Mouse (Mus musculus) v-Abl transformed pro-B cells (cell line): ENCODE measurements around the gene Wdr83.

Experiments used
- in situ Hi-C, 2 experiments: fragments of 400-800 bp; cut with MboI; formaldehyde crosslinking; loops; one replicate each; pipeline ENCODE4 v1.15.1; 2025; ENCODE audit not compliant: unreplicated experiment in 2 of 2

Wdr83 gene

GRCm38 (mm10) chr8:85037681-85038531, 43.2 kb downstream of the Wdr83 start:
- in situ Hi-C loops, result no loop called here

DNA sequence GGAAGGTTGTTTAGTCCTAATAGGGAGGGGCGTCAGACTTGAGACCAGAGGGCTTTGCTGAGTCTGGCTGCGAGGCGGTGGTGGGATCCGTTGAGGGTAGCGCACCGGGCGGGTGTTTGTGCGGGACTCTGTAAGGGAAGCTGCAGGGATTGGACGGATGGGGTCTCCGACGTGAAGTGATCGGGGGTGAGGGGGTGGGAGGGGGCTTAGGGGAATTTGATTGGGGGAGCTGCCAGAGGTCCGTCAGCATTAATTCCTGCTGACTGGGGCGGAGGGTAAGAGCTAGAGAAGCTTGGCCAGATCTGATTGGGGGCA, 43.8 kb downstream of the Wdr83 start:
- in situ Hi-C loops, result no loop called here

DNA sequence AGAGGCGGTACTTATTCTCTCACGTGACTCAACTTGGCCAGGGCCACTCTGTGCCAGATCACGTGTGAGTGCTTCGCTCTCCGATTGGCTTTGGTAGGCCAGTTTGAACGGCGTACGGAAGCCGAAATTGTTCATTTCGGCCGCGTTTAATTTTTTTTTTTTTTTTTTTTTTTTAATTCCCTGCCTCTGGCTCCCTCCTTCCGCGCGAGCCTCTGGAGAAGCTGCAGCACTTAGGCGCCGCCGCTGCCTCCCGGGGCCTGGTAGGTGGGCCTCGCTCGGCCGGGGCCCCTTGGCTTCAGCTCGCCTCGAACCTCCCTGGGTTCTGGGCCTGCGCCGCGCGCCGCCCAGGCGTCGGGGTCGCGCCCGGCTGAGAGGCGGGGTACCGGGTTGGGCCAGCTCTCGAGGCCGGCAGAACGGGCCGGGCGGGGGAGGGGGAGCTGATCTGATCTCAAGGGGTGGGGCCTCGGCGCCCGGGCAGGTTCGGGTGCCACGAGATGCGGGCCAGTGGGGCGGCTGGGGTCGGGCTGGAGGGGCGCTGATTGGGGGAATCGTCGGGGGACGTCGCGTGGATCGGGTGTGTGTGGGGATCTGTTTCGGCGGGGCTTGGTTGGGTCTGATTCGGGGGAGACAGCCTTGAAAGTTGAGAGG, 44.3 kb downstream of the Wdr83 start, which contains the start of gene Tnpo2:
Gene Tnpo2, plus strand, starts transcription at position 198 of the 648 bp plus-strand sequence.
- in situ Hi-C loops, result no loop called here

GRCm38 (mm10) chr8:85036381-85036717, 44.8 kb downstream of the Wdr83 start:
- in situ Hi-C loops, result no loop called here

- in situ Hi-C loops, result no loop called here
Measured at GRCm38 (mm10) chr8:85035728-85036310, 45.3 kb downstream of the Wdr83 start.

DNA sequence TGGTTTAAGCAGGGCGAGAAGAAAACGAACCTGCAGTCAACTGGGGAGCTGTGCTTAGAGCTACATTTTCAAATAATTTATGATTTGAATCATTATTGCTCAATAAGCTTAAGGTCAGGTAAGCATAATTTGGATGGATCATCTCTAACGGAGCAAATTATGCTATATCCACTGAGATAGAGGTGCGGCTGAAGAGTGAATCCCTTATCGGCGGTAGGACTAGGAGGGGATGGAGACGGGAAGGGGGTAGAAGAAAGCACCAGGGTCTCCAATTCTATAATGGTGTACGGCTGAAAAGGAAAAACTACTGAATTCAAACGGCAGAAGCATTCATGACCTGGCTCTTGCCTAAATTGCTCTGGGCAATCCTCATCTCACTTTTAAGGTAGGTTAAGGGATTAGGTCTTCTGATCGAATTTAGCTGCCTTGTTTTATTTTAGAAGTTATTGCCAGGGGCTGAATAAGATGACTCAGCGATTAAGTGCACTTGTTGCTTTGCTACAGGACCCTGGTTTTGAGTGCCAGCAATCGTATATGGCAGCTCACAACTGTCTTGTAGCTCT, 45.9 kb downstream of the Wdr83 start:
- in situ Hi-C loops, result no loop called here

DNA sequence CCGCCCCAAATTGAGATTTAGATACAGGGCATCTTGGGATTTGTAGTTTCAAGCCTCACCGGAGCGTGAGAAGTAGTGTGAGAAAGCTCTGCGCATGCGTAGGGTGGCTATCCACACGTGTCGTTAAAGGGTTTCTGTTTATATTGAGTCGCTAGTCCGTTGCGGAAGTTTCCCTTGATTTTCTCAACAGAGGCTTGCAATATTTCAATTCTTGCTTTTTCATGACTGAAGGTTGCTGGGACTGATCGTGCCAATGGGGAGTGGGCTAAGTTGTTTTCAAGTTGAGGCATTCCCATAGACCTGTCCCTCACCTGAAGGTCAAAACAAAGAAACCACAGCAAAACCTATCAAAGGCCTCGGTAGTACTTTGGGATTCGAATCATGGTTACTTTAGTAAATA, 46.3 kb downstream of the Wdr83 start:
- in situ Hi-C loops, result no loop called here

- in situ Hi-C loops, result no loop called here
Measured at GRCm38 (mm10) chr8:85033867-85034266, 47.2 kb downstream of the Wdr83 start.

- in situ Hi-C loops, result no loop called here
Measured at GRCm38 (mm10) chr8:85032622-85033311, 48.3 kb downstream of the Wdr83 start.

GRCm38 (mm10) chr8:85029271-85029670, 51.8 kb downstream of the Wdr83 start:
- in situ Hi-C loops, result loop anchor here (5.0 to 10.0 kb wide), 3 partner anchors 46 to 62 kb away; partner anchors contain the start of genes Dhps (in 1 of the 2), Gm49661 (in 1 of the 2), Junb (in 1 of the 2) and Prdx2 (in 1 of the 2)

DNA sequence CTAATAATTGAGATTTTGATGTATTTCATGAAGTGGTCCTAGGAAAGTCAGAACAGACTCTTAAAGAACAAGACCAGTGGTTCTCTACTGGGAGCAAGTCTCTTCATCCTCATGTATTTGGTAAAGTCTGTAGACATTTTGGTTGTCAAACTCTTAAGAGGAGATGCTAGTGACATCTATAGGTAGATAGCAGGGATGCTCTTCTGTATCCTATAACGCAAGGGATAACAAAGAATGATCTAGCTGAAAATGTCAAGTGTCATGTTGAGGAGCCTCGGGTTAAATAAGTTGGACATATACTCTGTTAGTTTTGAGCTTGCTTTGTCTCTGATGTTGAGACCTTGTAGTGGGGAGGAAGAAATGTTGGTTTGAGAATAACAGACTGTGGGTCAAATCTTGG, 53.2 kb downstream of the Wdr83 start:
- in situ Hi-C loops, result loop anchor here (5.0 to 10.0 kb wide), 3 partner anchors 47 to 61 kb away; partner anchors contain the start of genes Dhps (in 1 of the 2), Gm49661 (in 1 of the 2), Junb (in 1 of the 2) and Prdx2 (in 1 of the 2)

DNA sequence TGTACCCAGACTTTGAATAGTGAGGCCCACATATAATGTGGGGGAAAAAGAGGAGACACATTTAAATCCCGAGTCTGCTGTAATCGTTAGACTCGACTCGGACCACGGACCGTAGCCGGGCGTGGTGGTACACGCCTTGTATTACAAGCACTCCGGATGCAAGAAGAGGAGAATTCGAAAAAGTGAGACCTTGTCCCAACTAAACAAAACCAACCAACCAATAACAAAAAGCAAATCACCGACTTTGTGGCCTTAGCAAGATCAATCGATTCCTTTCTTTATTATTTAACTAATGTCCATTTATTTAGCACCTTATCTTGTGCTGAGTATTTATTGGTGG, 53.6 kb downstream of the Wdr83 start:
- in situ Hi-C loops, result loop anchor here (5.0 to 10.0 kb wide), 3 partner anchors 47 to 60 kb away; partner anchors contain the start of genes Dhps (in 1 of the 2), Gm49661 (in 1 of the 2), Junb (in 1 of the 2) and Prdx2 (in 1 of the 2)

DNA sequence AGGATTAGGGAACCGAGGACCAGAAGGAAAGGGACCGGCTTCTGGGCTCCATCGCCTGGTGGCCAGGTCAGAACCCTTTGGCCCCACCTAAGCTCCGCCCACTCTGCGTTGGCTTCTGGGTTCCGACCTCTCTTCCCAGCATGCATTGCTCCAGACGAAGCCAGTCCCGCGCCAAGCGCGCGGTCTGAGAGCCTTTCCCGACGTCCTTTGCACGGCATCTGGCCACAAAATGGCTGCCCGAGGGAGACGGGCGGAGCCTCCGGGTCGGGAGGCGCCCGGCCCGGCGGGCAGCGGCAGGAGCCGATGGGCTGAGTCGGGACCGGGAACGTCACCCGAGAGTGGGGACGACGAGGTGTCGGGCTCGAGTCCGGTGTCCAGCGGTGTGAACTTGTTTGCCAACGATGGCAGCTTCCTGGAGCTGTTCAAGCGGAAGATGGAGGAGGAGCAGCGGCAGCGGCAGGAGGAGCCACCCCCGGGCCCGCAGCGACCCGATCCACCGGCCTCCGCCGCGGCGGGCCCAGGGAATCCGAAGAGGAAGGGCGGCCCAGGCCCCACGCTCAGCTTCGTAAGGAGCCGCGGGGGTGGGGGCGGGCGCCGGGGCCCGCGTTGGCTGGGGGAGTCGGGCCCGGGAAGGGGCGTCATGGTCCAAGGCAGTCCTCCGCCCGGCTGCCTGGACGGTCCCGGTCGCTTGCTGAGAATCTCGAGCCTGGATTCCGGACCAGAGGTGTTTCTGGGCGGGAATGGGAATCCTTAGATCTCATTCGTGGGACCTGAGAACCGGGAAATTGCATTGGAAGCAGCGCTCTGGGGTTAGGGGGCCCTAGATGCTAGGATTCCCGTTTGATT, 54.2 kb downstream of the Wdr83 start, which contains the start of gene Trir:
Gene Trir, plus strand, starts transcription at position 154 of the 846 bp plus-strand sequence.
- in situ Hi-C loops, result loop anchor here (5.0 to 10.0 kb wide), 3 partner anchors 48 to 60 kb away; partner anchors contain the start of genes Dhps (in 1 of the 2), Gm49661 (in 1 of the 2), Junb (in 1 of the 2) and Prdx2 (in 1 of the 2)

- in situ Hi-C loops, result loop anchor here (5.0 to 10.0 kb wide), 3 partner anchors 49 to 58 kb away; partner anchors contain the start of genes Dhps (in 1 of the 2), Gm49661 (in 1 of the 2), Junb (in 1 of the 2) and Prdx2 (in 1 of the 2)
Measured at GRCm38 (mm10) chr8:85025098-85025932, 55.8 kb downstream of the Wdr83 start, which contains the start of gene Asna1. TSS of gene Asna1 (minus strand) at chr8:85025281.
